Mouse (Mus musculus): ENCODE measurements around the gene Lin37.

DNA sequence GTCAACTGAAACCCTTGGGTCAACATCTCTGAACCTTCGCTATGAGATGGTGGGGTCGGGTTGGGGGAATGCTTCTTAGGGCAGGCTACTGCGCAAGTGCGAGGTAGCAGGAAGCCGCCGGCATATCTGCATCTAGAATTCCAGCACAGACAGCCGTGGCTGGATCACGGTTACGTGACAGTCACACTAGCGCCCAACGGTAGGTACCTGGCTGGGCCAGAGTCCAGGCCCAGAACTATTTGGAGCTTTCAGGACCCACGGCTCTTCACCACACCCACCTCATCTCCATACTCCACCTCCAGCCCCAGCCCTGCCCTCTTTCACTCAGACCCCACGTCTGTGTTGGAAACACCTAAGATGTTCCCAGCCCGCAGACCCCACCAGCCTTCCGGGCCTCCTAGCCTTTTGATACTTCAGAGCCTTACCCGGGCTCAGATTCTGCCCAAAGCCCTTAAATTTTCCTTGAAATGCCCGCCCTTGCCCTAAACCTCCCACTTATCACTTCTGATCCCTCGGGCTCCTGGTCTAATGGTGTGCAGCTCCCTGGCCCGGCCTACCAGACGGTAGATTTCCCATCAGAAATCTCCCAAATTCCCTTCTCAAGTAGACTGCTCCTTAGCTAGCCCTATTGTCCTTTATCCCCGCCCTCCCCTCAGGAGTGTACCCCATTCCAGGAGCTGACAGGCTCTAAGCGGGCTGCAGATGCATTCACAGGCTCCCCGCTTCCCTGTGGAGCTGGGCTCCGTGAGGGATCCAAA, 44.5 kb downstream of the Lin37 start:
- TF ChIP-seq POLR2A (IDR thresholded peaks at IDR 0.05; ENCODE audit: low read depth, low read length) (no peak), CTCF (conservative IDR thresholded peaks at IDR 0.05; ENCODE audit: insufficient read depth, insufficient read length, low read depth, low read length) (no peak)
